Mouse (Mus musculus) intestine, embryonic 16.5 days (tissue): ENCODE measurements around the gene Gm20481. TPM values are rescaled to one million over a fixed set of nuclear protein-coding genes. Genes with fewer than 3 reads are reported as not detected.
A peak's percentile ranks its signal among the peaks of the same experiment; 100 is the strongest.
"Not testable (repeated sequence)": the region's sequence is repeated elsewhere in the genome, so short reads cannot be mapped to it uniquely, and the experiment has no call there.

Experiments
- ATAC-seq: fragments of 200-750 bp; cut with Nextera tagmentation; 2 replicates; pipeline ENCODE4 v1.8.0; 2017; ENCODE audit warnings: moderate TSS enrichment, moderate library complexity
- H3K27ac ChIP-seq: fragments of 300-500 bp; sonication (generic); 2 replicates; pipeline ENCODE4 v1.5.1; 2014; ENCODE audit warnings: mild to moderate bottlenecking, low read length
- H3K27me3 ChIP-seq: fragments of 300-500 bp; sonication (generic); replicated peaks from 2 replicates; pipeline ENCODE4 v1.6.1; 2014; ENCODE audit warnings: low read length, control low read depth, mixed read lengths; ENCODE audit not compliant: control insufficient read depth, insufficient read depth
- H3K36me3 ChIP-seq: fragments of 300-500 bp; sonication (generic); 2 replicates; pipeline ENCODE4 v1.6.1; 2014; ENCODE audit warnings: low read length, control low read depth; ENCODE audit not compliant: control insufficient read depth, insufficient read depth
- H3K4me1 ChIP-seq: fragments of 300-500 bp; sonication (generic); 2 replicates; pipeline ENCODE4 v1.6.1; 2014; ENCODE audit warnings: low read length, control low read depth, mixed read lengths; ENCODE audit not compliant: control insufficient read depth, insufficient read depth
- H3K4me2 ChIP-seq: fragments of 300-500 bp; sonication (generic); 2 replicates; pipeline ENCODE4 v1.6.1; 2014; ENCODE audit warnings: low read depth, low read length, control low read depth
- H3K4me3 ChIP-seq: fragments of 300-500 bp; sonication (generic); 2 replicates; pipeline ENCODE4 v1.5.1; 2014; ENCODE audit warnings: mild to moderate bottlenecking, low read length
- H3K9ac ChIP-seq: fragments of 300-500 bp; sonication (generic); 2 replicates; pipeline ENCODE4 v1.6.1; 2014; ENCODE audit warnings: low read depth, low read length
- H3K9me3 ChIP-seq: fragments of 300-500 bp; sonication (generic); 2 replicates; pipeline ENCODE4 v1.6.1; 2016; ENCODE audit warnings: low read length, control low read depth; ENCODE audit not compliant: control insufficient read depth
- WGBS: fragments of 180-500 bp; shearing (Covaris S2); extraction: QIAGEN DNeasy Blood & Tissue Kit; methylation state at CpG from one replicate; pipeline ENCODE4 v1.1.7; 2014; 5-methylcytosine and 5-hydroxymethylcytosine counted together
- polyA plus RNA-seq: library from polyadenylated mRNA; unstranded; fragments of >200 nt; fragmentation: Nextera tagmentation; extraction: Ambion mirVana; gene quantifications from 2 replicates; pipeline ENCODE4 v1.2.1, GENCODE M21; 2015

Gene Gm20481
- polyA plus RNA-seq, 1 experiment from 2014 or later: not detected

- WGBS: 48% methylated on average over 8 of the region's 8 CpGs
- Histone ChIP-seq H3K4me2 (peak overlapping the region; percentile 42), H3K9ac (peak overlapping the region; percentile 53), H3K4me3 (peak overlapping the region; percentile 15; the same call in 1 of the 2 replicates), H3K27me3 (no peaks in the 10 kb centered on the region), H3K27ac (no peak overlapping the region), H3K9me3 (no peaks in the 10 kb centered on the region), H3K4me1 (peaks cover 18% of the 10 kb centered on the region), H3K36me3 (peaks cover 13% of the 10 kb centered on the region)
- no peak for ATAC-seq
Measured at GRCm38 (mm10) chr17:34934830-34935229, 34.9 kb upstream of the Gm20481 start.

- H3K9ac ChIP-seq: no peak overlapping the region
- H3K36me3 ChIP-seq: peaks cover 9% of the 10 kb centered on the region
- H3K9me3 ChIP-seq: no peaks in the 10 kb centered on the region
- WGBS: 81% methylated on average over 6 of the region's 6 CpGs
- H3K4me1 ChIP-seq: peaks cover 14% of the 10 kb centered on the region
- no peak overlapping the region for H3K4me2 ChIP-seq
- no peak overlapping the region; the same call in 1 of the 2 replicates for H3K27ac ChIP-seq
- H3K4me3 ChIP-seq: no peak overlapping the region
- no peaks in the 10 kb centered on the region for H3K27me3 ChIP-seq
- peak; percentile 27; the same call in 1 of the 2 replicates for ATAC-seq
Measured at GRCm38 (mm10) chr17:34937960-34938505, 31.7 kb upstream of the Gm20481 start.

- 8% methylated on average over 15 of the region's 15 CpGs for WGBS
- H3K4me2 ChIP-seq: peak overlapping the region; percentile 38
Measured at GRCm38 (mm10) chr17:34941344-34942041, 28.2 kb upstream of the Gm20481 start.

GRCm38 (mm10) chr17:34943128-34943815, 26.4 kb upstream of the Gm20481 start:
- Histone ChIP-seq H3K9ac (0 out of 2 replicates have a peak overlapping the region, but pooled peaks have one; percentile 44), H3K4me2 (0 out of 2 replicates have a peak overlapping the region, but pooled peaks have one; percentile 7), H3K4me1 (peaks cover 9% of the 10 kb centered on the region), H3K27ac (peak overlapping the region; percentile 88), H3K4me3 (no peak overlapping the region), H3K27me3 (no peaks in the 10 kb centered on the region), H3K9me3 (no peaks in the 10 kb centered on the region), H3K36me3 (no peaks in the 10 kb centered on the region)
- ATAC-seq: peak; percentile 66
- WGBS: 61% methylated on average over 4 of the region's 4 CpGs

More at GRCm38 (mm10) chr17:34941344-34942041, 28.2 kb upstream of the Gm20481 start:
- no peaks in the 10 kb centered on the region for H3K9me3 ChIP-seq
- H3K4me1 ChIP-seq: peaks cover 9% of the 10 kb centered on the region
- no peaks in the 10 kb centered on the region for H3K36me3 ChIP-seq
- no peaks in the 10 kb centered on the region for H3K27me3 ChIP-seq
- peak overlapping the region; percentile 33 for H3K4me3 ChIP-seq
- no peak for ATAC-seq
- peak overlapping the region; percentile 63 for H3K9ac ChIP-seq
- peak overlapping the region; percentile 46 for H3K27ac ChIP-seq

GRCm38 (mm10) chr17:34944362-34944761, 25.4 kb upstream of the Gm20481 start:
- no peaks in the 10 kb centered on the region for H3K27me3 ChIP-seq
- H3K27ac ChIP-seq: peak overlapping the region; percentile 88
- no peaks in the 10 kb centered on the region for H3K36me3 ChIP-seq
- no peaks in the 10 kb centered on the region for H3K9me3 ChIP-seq
- H3K4me2 ChIP-seq: no peak overlapping the region
- ATAC-seq: 0 out of 2 replicates have a peak, but pooled peaks have one; percentile 6
- no peak overlapping the region for H3K4me3 ChIP-seq
- no peak overlapping the region for H3K9ac ChIP-seq
- peaks cover 9% of the 10 kb centered on the region for H3K4me1 ChIP-seq

GRCm38 (mm10) chr17:34946486-34947140, 23.1 kb upstream of the Gm20481 start:
- Histone ChIP-seq H3K9ac (no peak overlapping the region), H3K4me1 (peaks cover 21% of the 10 kb centered on the region), H3K36me3 (peaks cover 7% of the 10 kb centered on the region), H3K4me2 (no peak overlapping the region), H3K27me3 (no peaks in the 10 kb centered on the region), H3K27ac (no peak overlapping the region), H3K9me3 (no peaks in the 10 kb centered on the region), H3K4me3 (no peak overlapping the region)
- WGBS: 82% methylated on average over 5 of the region's 5 CpGs
- no peak for ATAC-seq

GRCm38 (mm10) chr17:34947606-34948005, 22.1 kb upstream of the Gm20481 start:
- WGBS: 24% methylated on average over 8 of the region's 8 CpGs
- peaks cover 19% of the 10 kb centered on the region for H3K4me1 ChIP-seq
- H3K27ac ChIP-seq: no peak overlapping the region
- ATAC-seq: no peak
- H3K27me3 ChIP-seq: no peaks in the 10 kb centered on the region
- no peak overlapping the region for H3K4me2 ChIP-seq
- H3K9ac ChIP-seq: no peak overlapping the region
- no peaks in the 10 kb centered on the region for H3K9me3 ChIP-seq
- H3K36me3 ChIP-seq: peaks cover 7% of the 10 kb centered on the region
- no peak overlapping the region for H3K4me3 ChIP-seq

GRCm38 (mm10) chr17:34948721-34949552, 20.8 kb upstream of the Gm20481 start:
- H3K27me3 ChIP-seq, H3K4me3 ChIP-seq, H3K9ac ChIP-seq, ATAC-seq, H3K4me2 ChIP-seq, H3K9me3 ChIP-seq, H3K36me3 ChIP-seq: not testable (repeated sequence)
- Histone ChIP-seq H3K27ac (peak overlapping the region; percentile 97), H3K4me1 (peaks cover 22% of the 10 kb centered on the region)
- 49% methylated on average over 9 of the region's 9 CpGs for WGBS
